Mouse (Mus musculus) adrenal gland, adult (tissue): ENCODE results near the gene Nefh.

Experiments used
- DNase-seq, 2 experiments: peaks; one replicate each; pipeline ENCODE4 v3.0.0; 2022 to 2023; ENCODE audit warnings: low spot score in 1 of 2; ENCODE audit not compliant: inconsistent age in 2 of 2

The Nefh gene

GRCm38 (mm10) chr11:4947813-4948174 lies at the start of gene Nefh:
Gene Nefh, minus strand, starts transcription at chr11:4948064.
- DNase-seq = peak in 1 of 2 experiments; percentile 14

DNA sequence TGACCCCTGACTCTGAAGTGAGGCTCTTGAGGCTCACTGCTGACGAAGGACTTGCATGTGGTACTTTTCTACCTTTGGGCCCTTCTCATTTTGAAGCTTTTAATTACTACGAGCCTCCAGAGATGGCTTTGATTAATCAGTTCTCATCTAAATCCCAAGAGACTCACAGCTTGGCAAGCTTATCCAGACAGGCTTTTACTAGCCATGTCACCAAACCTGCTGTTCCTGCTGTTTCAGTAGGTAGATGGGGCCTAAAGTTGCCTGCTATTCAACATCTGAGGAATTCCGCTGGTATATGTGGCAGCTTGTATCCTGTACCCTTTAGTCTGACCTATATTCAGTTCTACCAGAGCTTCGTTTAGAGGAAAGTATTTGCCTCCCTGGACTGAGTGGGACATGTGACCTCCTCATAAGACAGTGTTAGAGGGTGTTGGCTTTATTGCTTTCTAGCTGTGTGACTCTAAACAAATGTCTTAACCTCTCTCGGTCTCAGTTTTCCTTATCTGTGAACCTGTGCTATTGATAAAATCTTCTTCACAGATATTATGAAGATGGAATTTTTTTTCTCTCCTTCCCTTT lies 48.8 kb upstream of the Nefh start:
- DNase-seq = no peak

- no peak for DNase-seq
Observed at GRCm38 (mm10) chr11:4995676-4996075, 47.8 kb upstream of the Nefh start.

DNA sequence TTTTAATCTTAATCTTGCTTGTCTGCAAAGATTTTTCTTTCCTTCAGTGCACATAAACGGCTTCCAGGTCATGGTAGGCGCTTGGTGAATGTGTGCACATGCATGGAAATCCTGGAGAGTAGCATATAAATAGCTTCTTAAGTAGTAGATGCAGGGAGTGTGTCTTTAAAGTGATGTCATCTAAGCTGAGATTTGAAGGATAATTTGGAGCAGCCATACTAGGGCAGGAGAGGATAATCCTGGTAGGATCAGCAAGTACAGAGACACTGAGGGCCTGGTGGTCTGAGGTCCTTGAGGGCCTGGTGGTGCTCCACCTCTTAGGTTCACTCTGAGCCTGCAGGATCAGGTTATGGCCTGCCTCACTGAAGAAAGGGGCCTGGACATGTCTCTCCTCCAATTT lies 44.6 kb upstream of the Nefh start:
- DNase-seq = no peak

DNA sequence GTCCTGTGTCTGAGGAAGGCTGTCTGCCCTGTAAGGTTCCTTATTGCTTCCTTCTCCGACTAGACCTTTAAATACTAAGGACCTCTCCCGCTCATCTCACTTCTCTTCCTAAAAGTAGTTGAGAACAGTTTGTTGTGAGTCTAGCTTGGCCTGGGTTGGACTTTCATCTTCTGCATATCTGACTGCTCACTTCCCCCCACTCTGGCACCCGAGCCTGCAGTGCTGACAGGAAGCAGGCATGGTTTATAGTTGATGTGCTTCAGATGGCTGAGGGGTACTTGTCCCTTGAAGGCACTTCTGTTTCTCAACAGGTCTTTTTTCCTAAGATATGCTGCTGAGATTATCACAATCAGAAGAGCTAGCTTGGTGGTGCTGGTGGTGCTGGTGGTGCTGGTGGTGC lies 41.3 kb upstream of the Nefh start:
- DNase-seq = no peak

GRCm38 (mm10) chr11:4987487-4987852 lies 39.6 kb upstream of the Nefh start:
- no peak for DNase-seq

DNA sequence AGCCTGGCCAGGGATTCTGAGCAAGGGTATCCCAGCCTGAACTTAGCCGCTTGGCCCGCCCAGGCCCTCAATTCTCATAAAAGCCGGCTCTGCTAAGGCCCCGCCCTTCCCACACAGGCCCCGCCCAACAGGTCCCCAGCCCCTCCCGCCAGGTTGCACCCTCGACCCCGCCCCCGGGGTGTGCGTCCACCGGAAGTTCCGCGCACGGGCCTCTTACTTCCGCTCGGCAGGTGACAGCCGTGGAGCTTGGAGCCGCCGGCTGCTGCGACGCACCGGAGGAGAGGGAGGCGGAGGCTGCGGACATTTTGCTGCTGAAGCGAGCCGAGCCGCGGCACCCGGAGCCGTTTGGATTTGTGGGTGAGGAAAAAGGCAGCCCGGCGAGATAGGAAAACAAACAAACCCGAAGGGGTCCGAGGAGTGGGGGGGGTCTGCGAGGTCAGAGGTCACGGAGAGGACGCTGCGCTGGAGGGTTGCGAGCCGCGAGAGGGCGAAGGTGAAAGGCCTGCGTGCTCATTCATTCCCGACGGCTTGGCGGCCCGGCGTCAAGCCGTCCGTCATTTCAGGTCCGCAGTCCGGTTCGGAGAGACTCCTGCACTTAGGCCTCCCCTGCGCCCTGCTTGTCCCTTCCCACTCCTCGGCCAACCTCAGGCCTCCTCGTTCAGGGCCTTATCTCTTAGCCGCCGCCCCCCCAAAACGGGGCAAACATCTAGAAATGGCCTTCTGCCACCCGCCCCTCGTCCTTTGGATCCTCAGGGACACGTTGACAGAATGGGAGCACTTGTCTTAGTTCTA lies 39.0 kb upstream of the Nefh start, which contains the start of gene Ap1b1:
Gene Ap1b1, plus strand, starts transcription at position 130 of the 792 bp plus-strand sequence.
- peak; percentile 93 to 98 for DNase-seq

- peak in 1 of 2 experiments; percentile 40 for DNase-seq
Observed at GRCm38 (mm10) chr11:4984799-4985198, 36.9 kb upstream of the Nefh start.

- DNase-seq = peak in 1 of 2 experiments; percentile 84
Observed at GRCm38 (mm10) chr11:4984249-4984648, 36.4 kb upstream of the Nefh start.

DNA sequence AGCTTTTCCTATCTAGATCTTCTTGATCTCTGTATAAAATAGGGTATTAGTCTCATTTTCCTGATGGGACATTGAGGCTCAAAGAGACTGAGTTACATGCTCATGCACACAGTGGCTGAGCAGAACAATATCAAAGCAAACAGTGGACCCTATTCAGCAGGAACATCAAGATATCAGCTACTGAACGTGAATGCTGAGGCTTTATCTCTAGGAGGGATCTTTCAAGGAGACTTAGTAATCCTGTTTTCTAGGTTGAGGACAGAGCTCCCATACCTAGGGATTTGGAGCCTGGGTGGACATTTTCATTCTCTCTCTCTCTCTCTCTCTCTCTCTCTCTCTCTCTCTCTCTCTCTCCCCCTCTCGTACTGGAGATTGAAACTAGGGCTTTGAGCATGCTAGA lies 35.7 kb upstream of the Nefh start:
- DNase-seq = no peak

GRCm38 (mm10) chr11:4983010-4983409 lies 35.1 kb upstream of the Nefh start:
- no peak for DNase-seq

DNA sequence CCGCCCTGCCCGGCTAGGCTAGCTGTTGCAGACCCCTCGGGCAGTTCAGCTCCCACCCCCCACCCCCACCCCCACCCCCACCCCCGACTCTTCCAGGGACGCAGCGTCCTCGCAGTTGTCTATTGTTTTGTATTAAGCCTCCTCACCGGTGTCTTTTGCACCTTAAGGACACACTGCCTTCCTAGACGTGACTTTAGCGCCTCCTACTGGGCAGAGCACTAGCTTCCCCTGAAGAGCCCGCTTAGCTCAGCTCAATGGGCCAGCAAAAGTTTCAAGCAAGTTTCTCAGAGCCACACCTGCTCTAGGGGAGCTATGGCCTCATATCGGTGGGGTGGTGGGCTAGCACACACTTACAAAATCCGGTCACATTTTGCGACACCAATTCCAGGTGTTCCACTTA lies 27.8 kb upstream of the Nefh start:
- peak; percentile 73 to 90 for DNase-seq

- peak in 1 of 2 experiments; percentile 67 for DNase-seq
Observed at GRCm38 (mm10) chr11:4974376-4975122, 26.7 kb upstream of the Nefh start.

GRCm38 (mm10) chr11:4973871-4974256 lies 26.0 kb upstream of the Nefh start:
- DNase-seq = no peak

GRCm38 (mm10) chr11:4972967-4973870 lies 25.4 kb upstream of the Nefh start:
- DNase-seq = peak; percentile 45 to 81

DNA sequence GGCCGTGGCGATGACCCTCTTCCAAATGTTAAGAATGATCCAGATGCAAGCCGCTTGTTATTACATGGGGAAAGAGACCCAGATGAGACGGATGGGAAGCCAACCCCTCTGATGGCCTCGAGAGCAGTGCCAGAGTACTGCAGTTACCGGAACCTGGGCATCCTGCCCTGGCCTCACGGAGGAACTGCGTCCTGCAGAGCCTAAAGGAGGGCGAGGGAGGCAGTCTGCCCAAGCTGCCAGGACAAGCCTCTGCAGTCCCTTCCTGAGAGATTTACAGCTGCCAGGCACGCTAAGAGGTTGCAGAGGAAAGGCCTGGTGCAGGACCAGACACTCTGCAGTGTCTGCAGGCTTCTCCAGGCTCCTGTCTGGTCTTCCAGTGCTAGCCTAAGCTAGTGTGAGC lies 20.5 kb upstream of the Nefh start:
- peak in 1 of 2 experiments; percentile 53 for DNase-seq

GRCm38 (mm10) chr11:4967549-4967948 lies 19.7 kb upstream of the Nefh start:
- DNase-seq = no peak

- peak in 1 of 2 experiments; percentile 37 for DNase-seq
Observed at GRCm38 (mm10) chr11:4966888-4967287, 19.0 kb upstream of the Nefh start.

DNA sequence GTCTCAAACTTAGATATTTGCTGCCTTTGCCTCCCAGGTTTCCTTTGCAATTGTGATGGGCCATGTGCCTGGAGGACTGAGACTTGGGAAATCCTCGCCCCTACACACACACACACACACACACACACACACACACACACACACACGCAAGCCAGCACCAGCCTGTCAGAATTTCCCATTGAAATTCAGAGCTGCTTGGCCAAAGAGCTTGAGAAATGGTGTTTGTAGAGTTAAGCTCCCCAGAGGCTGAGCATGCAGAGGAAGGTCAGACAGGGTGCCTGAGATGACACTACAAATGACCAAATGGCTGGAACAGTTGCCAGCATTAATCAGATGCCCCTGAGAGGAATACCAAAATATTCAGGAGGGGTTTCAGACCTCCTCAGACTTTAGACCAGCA lies 18.5 kb upstream of the Nefh start:
- peak in 1 of 2 experiments; percentile 50 for DNase-seq

- DNase-seq = peak in 1 of 2 experiments; percentile 64
Observed at GRCm38 (mm10) chr11:4963099-4963808, 15.4 kb upstream of the Nefh start.
